Mouse (Mus musculus) limb, embryonic 14.5 days (tissue): Measurements from ENCODE around the gene Mars. TPM values are rescaled to one million over a fixed set of nuclear protein-coding genes. Genes with fewer than 3 reads are reported as not detected.

Experiments
- ATAC-seq: fragments of 200-750 bp; cut with Nextera tagmentation; 2 replicates; pipeline ENCODE4 v1.8.0; 2017; ENCODE audit warnings: low read depth, moderate number of reproducible peaks, moderate TSS enrichment; ENCODE audit not compliant: low FRiP score
- DNase-seq: peaks from one replicate; pipeline ENCODE4 v3.0.0-alpha.2; 2015; ENCODE audit warnings: low spot score
- H3K27ac ChIP-seq: fragments of 300-500 bp; sonication (generic); replicated peaks from 2 replicates; pipeline ENCODE4 v1.5.1; 2014; ENCODE audit warnings: low read depth, mild to moderate bottlenecking, low read length, moderate library complexity, mixed read lengths
- H3K27me3 ChIP-seq: fragments of 300-500 bp; sonication (generic); 2 replicates; pipeline ENCODE4 v1.6.1; 2014; ENCODE audit warnings: low read length, mixed read lengths; ENCODE audit not compliant: control insufficient read depth, insufficient read depth
- H3K36me3 ChIP-seq: fragments of 300-500 bp; sonication (generic); 2 replicates; pipeline ENCODE4 v1.6.1; 2014; ENCODE audit warnings: mild to moderate bottlenecking, low read length, moderate library complexity, mixed read lengths; ENCODE audit not compliant: control insufficient read depth, insufficient read depth
- H3K4me1 ChIP-seq: fragments of 300-500 bp; sonication (generic); 2 replicates; pipeline ENCODE4 v1.6.1; 2014; ENCODE audit warnings: antibody characterized with exemption, low read length, mixed read lengths; ENCODE audit not compliant: control insufficient read depth, insufficient read depth
- H3K4me2 ChIP-seq: fragments of 300-500 bp; sonication (generic); replicated peaks from 2 replicates; pipeline ENCODE4 v1.6.1; 2014; ENCODE audit warnings: low read depth, mild to moderate bottlenecking, low read length, moderate library complexity; ENCODE audit not compliant: severe bottlenecking
- H3K4me3 ChIP-seq: fragments of 300-500 bp; sonication (generic); replicated peaks from 2 replicates; pipeline ENCODE4 v1.5.1; 2014; ENCODE audit warnings: low read length
- H3K9ac ChIP-seq: fragments of 300-500 bp; sonication (generic); 2 replicates; pipeline ENCODE4 v1.6.1; 2014; ENCODE audit warnings: mild to moderate bottlenecking, low read depth, low read length, moderate library complexity; ENCODE audit not compliant: severe bottlenecking
- H3K9me3 ChIP-seq: fragments of 300-500 bp; sonication (generic); 2 replicates; pipeline ENCODE4 v1.6.1; 2016; ENCODE audit warnings: low read length; ENCODE audit not compliant: control insufficient read depth
- POLR2A ChIP-seq: fragments of 200-500 bp; IDR thresholded peaks from 2 replicates; pipeline ENCODE4 v1.8.0; 2012; ENCODE audit warnings: inconsistent platforms, mild to moderate bottlenecking, moderate library complexity, borderline replicate concordance; ENCODE audit not compliant: insufficient read depth, insufficient read length; ENCODE audit errors: extremely low read depth
- WGBS: fragments of 180-500 bp; shearing (Covaris S2); extraction: QIAGEN DNeasy Blood & Tissue Kit; methylation state at CpG from one replicate; pipeline ENCODE4 v1.1.7; 2014; 5-methylcytosine and 5-hydroxymethylcytosine counted together
- polyA plus RNA-seq, 2 experiments: library from polyadenylated mRNA; depleted of rRNA in 1 of 2; stranded (reverse) in 1 of 2; unstranded in 1 of 2; fragments of >200 nt; fragmentation: Nextera tagmentation in 1 of 2; extraction: Ambion mirVana in 1 of 2; gene quantifications; 2 replicates each; pipeline versions ENCODE4 v1.2.1 to v1.2.3; 2012 to 2014

Mars gene
- polyA plus RNA-seq, 2 experiments: 79.8 to 114 TPM

GRCm38 (mm10) chr10:127352187-127352586 is 40.6 kb upstream of the Mars start:
- H3K4me1 ChIP-seq: 0 out of 2 replicates have a peak, but pooled peaks cover 6% of the 10 kb centered on the region
- WGBS: 60% methylated on average over 9 of the region's 9 CpGs

DNA sequence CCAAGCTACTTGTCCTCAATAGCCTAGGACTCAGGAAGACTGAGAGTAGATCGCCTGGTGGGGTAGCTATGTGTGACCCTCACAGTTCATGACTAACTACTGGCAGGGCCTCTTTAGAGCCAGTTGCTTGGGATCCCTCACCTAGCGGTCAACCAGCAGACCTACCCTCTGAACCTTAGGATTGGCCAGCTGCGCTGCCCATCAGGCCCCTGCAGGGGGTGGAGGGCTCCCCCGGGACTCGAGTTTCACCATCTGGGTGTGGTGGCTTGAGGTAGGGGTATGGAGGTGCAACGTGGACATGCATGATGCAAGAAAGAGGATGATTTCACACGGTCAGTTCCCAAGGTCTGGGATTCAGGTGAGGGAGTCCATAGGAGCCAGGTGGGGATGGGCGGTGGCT is 40.1 kb upstream of the Mars start:
- DNase-seq: no peak
- H3K9ac ChIP-seq: no peak overlapping the region
- no peaks in the 10 kb centered on the region for H3K9me3 ChIP-seq
- ATAC-seq: no peak
- H3K36me3 ChIP-seq: no peaks in the 10 kb centered on the region
- H3K4me1 ChIP-seq: 0 out of 2 replicates have a peak, but pooled peaks cover 6% of the 10 kb centered on the region
- no peak for TF ChIP-seq POLR2A
- H3K4me3 ChIP-seq: no peak overlapping the region
- H3K27ac ChIP-seq: no peak overlapping the region
- H3K27me3 ChIP-seq: no peaks in the 10 kb centered on the region
- 64% methylated on average over 8 of the region's 8 CpGs for WGBS
- H3K4me2 ChIP-seq: no peak overlapping the region

More at GRCm38 (mm10) chr10:127352187-127352586, 40.6 kb upstream of the Mars start:
- Histone ChIP-seq H3K4me2 (no peak overlapping the region), H3K27ac (no peak overlapping the region), H3K27me3 (no peaks in the 10 kb centered on the region), H3K36me3 (no peaks in the 10 kb centered on the region), H3K9ac (no peak overlapping the region), H3K9me3 (no peaks in the 10 kb centered on the region), H3K4me3 (no peak overlapping the region)
- ATAC-seq (no peak), DNase-seq (no peak)
- TF ChIP-seq POLR2A: no peak

DNA sequence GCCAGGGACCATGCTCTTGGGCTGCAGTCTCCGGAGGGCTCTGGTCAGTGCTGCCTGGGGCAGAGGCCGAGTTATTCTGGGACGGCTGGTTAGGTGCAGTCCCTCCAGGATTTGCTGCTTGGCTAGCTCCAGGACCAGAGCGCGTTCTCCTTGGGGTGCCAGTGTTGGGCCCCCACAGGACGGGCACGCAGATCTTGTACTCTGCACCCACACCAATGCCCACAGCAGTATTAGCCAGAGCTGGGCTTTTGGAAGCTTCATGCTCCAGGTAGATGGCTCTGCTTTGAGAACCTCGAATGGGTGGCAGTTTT is 39.7 kb upstream of the Mars start:
- Histone ChIP-seq H3K9me3 (no peaks in the 10 kb centered on the region), H3K36me3 (no peaks in the 10 kb centered on the region), H3K4me2 (peak overlapping the region; percentile 51), H3K9ac (peak overlapping the region; percentile 22), H3K27ac (no peak overlapping the region), H3K4me3 (no peak overlapping the region), H3K4me1 (0 out of 2 replicates have a peak, but pooled peaks cover 6% of the 10 kb centered on the region), H3K27me3 (no peaks in the 10 kb centered on the region)
- no peak for DNase-seq
- TF ChIP-seq POLR2A: no peak
- 75% methylated on average over 8 of the region's 8 CpGs for WGBS
- no peak for ATAC-seq

DNA sequence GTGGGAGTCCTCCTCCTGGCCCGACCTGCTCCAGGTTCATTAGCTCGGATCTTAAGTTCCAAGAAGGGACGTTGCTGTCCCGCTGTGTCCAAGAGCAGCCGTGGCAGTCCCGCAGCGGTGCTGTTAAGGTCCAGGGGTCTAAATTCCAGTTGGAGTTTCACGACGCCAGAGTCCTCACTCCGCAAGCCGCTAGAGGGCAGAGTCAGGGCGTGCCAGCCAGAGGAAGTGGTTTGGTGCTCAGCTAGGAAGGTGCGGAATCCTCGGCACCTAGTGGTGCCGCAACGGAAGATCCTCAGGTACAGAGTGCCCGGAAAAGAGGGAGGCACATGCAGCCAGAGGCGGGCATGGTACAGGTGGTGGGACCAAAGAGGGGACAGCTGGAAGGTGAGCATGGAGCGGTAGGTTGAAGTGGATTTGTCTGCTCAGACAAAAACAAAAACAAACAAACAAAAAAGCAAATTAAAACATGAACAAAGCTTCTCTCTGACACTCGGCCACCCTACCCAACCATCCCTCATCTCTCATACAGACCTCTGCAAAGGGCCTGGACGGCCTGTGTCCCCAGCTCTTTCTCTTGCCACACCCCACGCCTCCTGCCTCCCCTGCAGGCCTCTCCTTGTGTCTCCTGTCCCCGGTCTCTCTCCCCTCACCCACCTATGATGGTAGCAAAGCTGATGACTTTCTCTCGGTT is 39.2 kb upstream of the Mars start:
- Histone ChIP-seq H3K4me2 (peak overlapping the region; percentile 51), H3K27me3 (no peaks in the 10 kb centered on the region), H3K9me3 (no peaks in the 10 kb centered on the region), H3K4me1 (0 out of 2 replicates have a peak, but pooled peaks cover 6% of the 10 kb centered on the region), H3K27ac (no peak overlapping the region), H3K4me3 (peak overlapping the region; percentile 14), H3K9ac (peak overlapping the region; percentile 22), H3K36me3 (no peaks in the 10 kb centered on the region)
- DNase-seq (peak; percentile 65), ATAC-seq (peak; percentile 70)
- WGBS: 14% methylated on average over 24 of the region's 24 CpGs
- no peak for TF ChIP-seq POLR2A

GRCm38 (mm10) chr10:127349810-127350209 is 38.2 kb upstream of the Mars start:
- H3K36me3 ChIP-seq: no peaks in the 10 kb centered on the region
- no peak overlapping the region for H3K27ac ChIP-seq
- TF ChIP-seq POLR2A: no peak
- H3K9ac ChIP-seq: no peak overlapping the region
- no peak overlapping the region for H3K4me3 ChIP-seq
- no peaks in the 10 kb centered on the region for H3K9me3 ChIP-seq
- H3K27me3 ChIP-seq: no peaks in the 10 kb centered on the region
- no peak for DNase-seq
- no peak for ATAC-seq
- 74% methylated on average over 8 of the region's 8 CpGs for WGBS
- 0 out of 2 replicates have a peak, but pooled peaks cover 6% of the 10 kb centered on the region for H3K4me1 ChIP-seq
- no peak overlapping the region for H3K4me2 ChIP-seq
